Mouse (Mus musculus): ENCODE data around the gene Hrh2. TPM values are rescaled to one million over a fixed set of nuclear protein-coding genes. Genes with fewer than 3 reads are reported as not detected.

Hrh2 gene
- total RNA-seq, 4 experiments from 2014 or later: 0.60 to 0.75 (median 0.64) TPM

GRCm38 (mm10) chr13:54266472-54266871 lies 74.5 kb downstream of the Hrh2 start:
- no peak for DNase-seq (ENCODE audit: low spot score)

GRCm38 (mm10) chr13:54269087-54269486 lies 77.2 kb downstream of the Hrh2 start:
- no peak for DNase-seq (ENCODE audit: low spot score)

GRCm38 (mm10) chr13:54269628-54270027 lies 77.7 kb downstream of the Hrh2 start:
- no peak for DNase-seq (ENCODE audit: low spot score)

- no peak for DNase-seq (ENCODE audit: low spot score)
Observed at GRCm38 (mm10) chr13:54272076-54272475, 80.1 kb downstream of the Hrh2 start.

GRCm38 (mm10) chr13:54277406-54277805 lies 85.5 kb downstream of the Hrh2 start:
- no peak for DNase-seq (ENCODE audit: low spot score)

GRCm38 (mm10) chr13:54280366-54280765 lies 88.4 kb downstream of the Hrh2 start:
- no peak for DNase-seq (ENCODE audit: low spot score)

- no peak for DNase-seq (ENCODE audit: low spot score)
Observed at GRCm38 (mm10) chr13:54281149-54281548, 89.2 kb downstream of the Hrh2 start.

GRCm38 (mm10) chr13:54281623-54282022 lies 89.7 kb downstream of the Hrh2 start:
- no peak for DNase-seq (ENCODE audit: low spot score)

- peak; percentile 6 for DNase-seq (ENCODE audit: low spot score)
Observed at GRCm38 (mm10) chr13:54282149-54282860, 90.4 kb downstream of the Hrh2 start.

GRCm38 (mm10) chr13:54282861-54283206 lies 90.9 kb downstream of the Hrh2 start:
- peak; percentile 11 for DNase-seq (ENCODE audit: low spot score)

Other genes starting within 250 kb of the Hrh2 start
- gene Drd1, start 136.4 kb upstream of the Hrh2 start, total RNA-seq (2022): under 1 TPM; 0.17 to 0.53 (median 0.25) TPM
- gene Sfxn1, start 120.3 kb upstream of the Hrh2 start, total RNA-seq (2022): 1 to 10 TPM; 6.5 to 9.9 (median 8.4) TPM
- gene Cplx2, start 179.2 kb downstream of the Hrh2 start, total RNA-seq (2022): 1 to 10 TPM; 2.0 to 3.0 (median 2.5) TPM